Mouse (Mus musculus): ENCODE results near the gene Sorbs2. TPM values are rescaled to one million over a fixed set of nuclear protein-coding genes. Genes with fewer than 3 reads are reported as not detected.

Gene Sorbs2
- polyA plus RNA-seq, 1 experiment from 2014 or later, result 24.8 TPM

DNA sequence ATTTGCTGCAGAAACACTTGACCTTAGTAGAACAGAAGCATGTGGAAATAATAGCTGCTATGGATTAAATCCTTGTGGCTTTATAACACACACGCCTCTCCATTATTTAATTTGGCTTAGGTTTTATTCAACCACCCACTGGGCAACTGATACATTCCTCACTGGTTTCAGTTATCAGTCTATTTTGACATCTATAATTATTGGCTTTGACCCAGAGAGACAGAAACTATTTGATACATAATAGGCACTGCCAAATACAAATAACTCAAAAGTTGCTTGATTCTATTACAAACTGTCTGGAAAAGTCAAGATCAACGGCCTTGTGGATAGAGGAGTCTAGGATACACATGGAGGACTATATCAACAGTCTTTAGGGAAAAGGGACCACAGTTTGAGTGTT, 20.1 kb downstream of the Sorbs2 start:
- no peak overlapping the region for H3K4me2 ChIP-seq
- no peaks in the 10 kb centered on the region for H3K4me1 ChIP-seq
- H3K27me3 ChIP-seq, result no peaks in the 10 kb centered on the region
- no peak overlapping the region for H3K4me3 ChIP-seq
- no peaks in the 10 kb centered on the region for H3K9me3 ChIP-seq
- no peaks in the 10 kb centered on the region for H3K36me3 ChIP-seq
- WGBS, result 66% methylated on average over 2 of the region's 2 CpGs
- ATAC-seq (ENCODE audit: borderline replicate concordance, extremely low read depth, low FRiP score, low TSS enrichment), result no peak
- no peak overlapping the region for H3K27ac ChIP-seq
- H3K9ac ChIP-seq, result no peak overlapping the region

DNA sequence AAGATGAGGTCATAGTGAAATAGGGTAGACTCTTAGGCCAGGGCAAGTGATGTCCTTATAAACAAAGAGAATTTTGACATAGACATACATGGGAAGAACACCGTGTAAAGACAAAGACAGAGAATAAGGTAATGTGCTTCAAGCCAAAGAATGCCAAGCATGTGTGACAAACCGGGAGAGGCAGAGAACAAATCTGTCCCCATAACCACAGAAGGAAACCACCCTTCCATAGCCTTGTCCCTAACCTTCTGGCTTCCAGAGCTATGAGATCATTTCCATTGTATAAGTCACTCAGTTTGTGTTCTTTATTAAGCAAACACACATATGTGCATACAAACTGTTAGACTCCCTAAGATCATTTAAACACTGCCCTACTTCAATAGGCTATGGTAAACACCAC, 21.3 kb downstream of the Sorbs2 start:
- H3K4me2 ChIP-seq, result no peak overlapping the region
- 40% methylated on average over 2 of the region's 2 CpGs for WGBS
- H3K36me3 ChIP-seq, result no peaks in the 10 kb centered on the region
- H3K4me1 ChIP-seq, result no peaks in the 10 kb centered on the region
- H3K9me3 ChIP-seq, result no peaks in the 10 kb centered on the region
- H3K4me3 ChIP-seq, result no peak overlapping the region
- no peak overlapping the region for H3K9ac ChIP-seq
- ATAC-seq (ENCODE audit: borderline replicate concordance, extremely low read depth, low FRiP score, low TSS enrichment), result no peak
- no peak overlapping the region for H3K27ac ChIP-seq
- H3K27me3 ChIP-seq, result no peaks in the 10 kb centered on the region

DNA sequence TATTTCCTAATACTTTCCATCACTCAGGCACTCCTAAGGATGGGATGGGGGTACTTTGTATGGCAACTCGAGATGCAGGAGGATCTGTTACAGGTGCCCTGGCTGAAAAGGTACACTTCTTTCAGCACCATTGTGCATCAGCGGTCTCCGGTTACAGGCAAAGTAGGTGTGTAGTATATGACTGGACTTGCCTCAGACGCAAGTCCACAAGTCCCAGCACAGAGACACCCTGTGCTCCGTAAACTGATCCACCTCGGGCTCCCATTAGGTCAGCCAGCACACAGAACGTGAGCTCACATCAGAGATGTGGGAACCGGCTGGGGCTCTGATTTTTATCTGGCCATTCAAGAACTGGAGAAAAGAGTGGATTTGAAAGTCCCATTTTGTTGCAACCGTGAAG, 29.0 kb downstream of the Sorbs2 start:
- no peaks in the 10 kb centered on the region for H3K9me3 ChIP-seq
- H3K9ac ChIP-seq, result no peak overlapping the region
- H3K4me1 ChIP-seq, result no peaks in the 10 kb centered on the region
- WGBS, result 59% methylated on average over 9 of the region's 9 CpGs
- no peak overlapping the region for H3K4me3 ChIP-seq
- H3K4me2 ChIP-seq, result no peak overlapping the region
- H3K36me3 ChIP-seq, result no peaks in the 10 kb centered on the region
- ATAC-seq (ENCODE audit: borderline replicate concordance, extremely low read depth, low FRiP score, low TSS enrichment), result no peak
- H3K27me3 ChIP-seq, result no peaks in the 10 kb centered on the region
- no peak overlapping the region for H3K27ac ChIP-seq

DNA sequence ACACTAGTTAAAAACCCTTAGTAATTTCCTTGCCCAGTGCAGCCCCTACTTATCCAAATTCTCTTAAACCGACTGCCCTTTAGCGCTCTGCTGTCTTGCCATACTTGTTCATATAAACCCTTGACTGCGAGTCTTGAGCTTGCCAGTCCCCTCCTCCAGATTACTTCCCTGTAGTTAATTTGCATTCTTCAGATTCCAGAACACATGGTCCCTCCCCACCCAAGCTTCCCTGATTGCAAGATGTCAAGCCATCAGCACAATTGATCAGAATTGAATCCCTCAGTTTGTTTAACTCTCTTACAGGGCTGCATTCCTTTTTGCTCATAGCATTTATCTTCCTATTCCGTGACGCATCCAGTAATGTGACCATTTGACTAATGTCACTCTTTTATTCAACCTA, 32.9 kb downstream of the Sorbs2 start:
- no peaks in the 10 kb centered on the region for H3K36me3 ChIP-seq
- H3K27ac ChIP-seq, result no peak overlapping the region
- 28% methylated on average over 5 of the region's 5 CpGs for WGBS
- ATAC-seq (ENCODE audit: borderline replicate concordance, extremely low read depth, low FRiP score, low TSS enrichment), result no peak
- H3K9ac ChIP-seq, result no peak overlapping the region
- no peaks in the 10 kb centered on the region for H3K27me3 ChIP-seq
- H3K9me3 ChIP-seq, result no peaks in the 10 kb centered on the region
- H3K4me1 ChIP-seq, result no peaks in the 10 kb centered on the region
- H3K4me2 ChIP-seq, result no peak overlapping the region
- no peak overlapping the region for H3K4me3 ChIP-seq

DNA sequence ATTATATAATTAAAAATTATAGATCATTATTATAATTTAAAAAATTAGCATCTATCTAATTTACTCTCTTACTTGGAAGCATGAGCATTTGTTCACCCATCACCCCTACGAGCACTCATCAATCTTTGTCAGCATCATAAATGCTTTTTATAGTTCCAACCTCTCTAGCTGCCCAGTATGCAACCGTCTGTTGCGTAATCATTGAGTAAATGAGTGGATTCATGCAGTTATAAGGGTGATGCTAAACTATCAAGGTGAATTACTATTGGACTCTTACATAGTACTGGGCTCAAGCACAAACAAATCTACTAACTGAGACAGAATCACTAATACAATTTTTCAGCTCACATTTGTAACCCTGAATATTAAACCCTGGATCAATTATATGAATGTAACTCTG, 44.6 kb downstream of the Sorbs2 start:
- WGBS, result 81% methylated on average over 3 of the region's 3 CpGs

DNA sequence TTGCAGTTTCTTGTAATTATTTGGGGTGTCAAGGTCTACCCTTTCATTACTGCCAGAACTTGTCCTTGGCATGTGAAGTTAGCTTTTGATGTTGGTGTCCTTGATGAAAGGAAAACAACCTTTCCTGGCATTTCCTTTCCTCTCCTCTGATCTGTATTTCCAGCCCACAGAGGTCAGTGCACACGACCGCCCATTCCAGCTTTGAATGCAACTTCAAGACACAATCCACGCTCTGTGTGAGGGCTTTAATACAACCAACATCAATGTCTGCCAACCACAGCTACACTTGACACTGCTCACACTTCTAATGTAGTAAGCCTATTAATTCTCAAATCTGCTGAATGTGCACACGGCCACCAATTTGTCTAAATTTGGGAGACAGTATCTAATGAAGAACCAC, 47.0 kb downstream of the Sorbs2 start:
- Histone ChIP-seq H3K4me3 (no peak overlapping the region), H3K9me3 (no peaks in the 10 kb centered on the region), H3K4me1 (no peaks in the 10 kb centered on the region), H3K27me3 (no peaks in the 10 kb centered on the region), H3K4me2 (no peak overlapping the region), H3K27ac (no peak overlapping the region), H3K9ac (no peak overlapping the region), H3K36me3 (no peaks in the 10 kb centered on the region)
- WGBS, result 62% methylated on average over 4 of the region's 4 CpGs
- ATAC-seq (ENCODE audit: borderline replicate concordance, extremely low read depth, low FRiP score, low TSS enrichment), result no peak

More for the DNA sequence above, 44.6 kb downstream of the Sorbs2 start:
- H3K4me2 ChIP-seq, result no peak overlapping the region
- H3K27me3 ChIP-seq, result no peaks in the 10 kb centered on the region
- no peaks in the 10 kb centered on the region for H3K4me1 ChIP-seq
- no peaks in the 10 kb centered on the region for H3K9me3 ChIP-seq
- H3K36me3 ChIP-seq, result no peaks in the 10 kb centered on the region
- no peak overlapping the region for H3K9ac ChIP-seq
- ATAC-seq (ENCODE audit: borderline replicate concordance, extremely low read depth, low FRiP score, low TSS enrichment), result no peak
- no peak overlapping the region for H3K27ac ChIP-seq
- H3K4me3 ChIP-seq, result no peak overlapping the region

DNA sequence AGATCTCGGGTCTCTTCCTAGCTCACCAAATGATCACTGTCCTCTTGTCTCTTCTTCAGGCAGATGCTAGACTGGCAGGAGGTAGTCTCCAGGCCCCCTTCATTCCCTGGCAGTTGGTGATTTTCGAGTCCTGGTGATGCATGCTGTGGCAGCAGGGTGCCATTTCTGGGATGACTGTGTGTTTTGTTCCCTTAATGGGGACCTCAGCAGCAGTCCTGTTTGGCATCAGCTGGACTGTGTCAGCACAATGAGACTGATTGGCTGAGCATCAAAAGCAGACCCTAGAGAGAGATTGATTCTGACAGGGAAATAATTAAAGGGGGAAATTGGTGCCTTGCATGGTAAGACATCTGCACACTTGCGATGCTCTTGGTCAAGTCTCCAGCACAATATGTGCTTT, 50.3 kb downstream of the Sorbs2 start:
- no peak overlapping the region for H3K27ac ChIP-seq
- ATAC-seq (ENCODE audit: borderline replicate concordance, extremely low read depth, low FRiP score, low TSS enrichment), result no peak
- no peaks in the 10 kb centered on the region for H3K27me3 ChIP-seq
- H3K4me2 ChIP-seq, result no peak overlapping the region
- 72% methylated on average over 3 of the region's 3 CpGs for WGBS
- no peaks in the 10 kb centered on the region for H3K4me1 ChIP-seq
- H3K36me3 ChIP-seq, result no peaks in the 10 kb centered on the region
- no peaks in the 10 kb centered on the region for H3K9me3 ChIP-seq
- no peak overlapping the region for H3K4me3 ChIP-seq
- no peak overlapping the region for H3K9ac ChIP-seq

DNA sequence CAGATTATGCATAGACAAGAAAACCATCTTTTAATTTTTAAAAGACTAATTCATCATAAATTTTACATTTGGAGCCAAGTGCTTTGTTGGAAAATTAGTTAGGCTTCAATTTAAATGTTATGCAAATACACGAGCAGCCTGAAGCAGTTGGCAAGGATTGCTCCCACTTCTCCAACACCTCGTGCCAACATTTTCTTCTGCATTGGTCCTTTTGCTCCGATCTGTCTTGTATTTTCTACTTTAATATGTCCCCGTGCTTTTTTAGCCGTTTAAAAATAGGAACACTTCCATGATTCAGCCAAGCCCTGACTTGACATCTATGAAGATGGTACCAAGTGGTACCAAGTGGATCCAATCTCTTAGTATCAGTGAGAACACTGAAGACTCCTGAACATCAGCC, 50.8 kb downstream of the Sorbs2 start:
- WGBS, result 84% methylated on average over 5 of the region's 5 CpGs
- no peaks in the 10 kb centered on the region for H3K9me3 ChIP-seq
- no peak overlapping the region for H3K27ac ChIP-seq
- no peak overlapping the region for H3K9ac ChIP-seq
- ATAC-seq (ENCODE audit: borderline replicate concordance, extremely low read depth, low FRiP score, low TSS enrichment), result no peak
- H3K4me2 ChIP-seq, result no peak overlapping the region
- no peak overlapping the region for H3K4me3 ChIP-seq
- no peaks in the 10 kb centered on the region for H3K27me3 ChIP-seq
- H3K36me3 ChIP-seq, result no peaks in the 10 kb centered on the region
- no peaks in the 10 kb centered on the region for H3K4me1 ChIP-seq

DNA sequence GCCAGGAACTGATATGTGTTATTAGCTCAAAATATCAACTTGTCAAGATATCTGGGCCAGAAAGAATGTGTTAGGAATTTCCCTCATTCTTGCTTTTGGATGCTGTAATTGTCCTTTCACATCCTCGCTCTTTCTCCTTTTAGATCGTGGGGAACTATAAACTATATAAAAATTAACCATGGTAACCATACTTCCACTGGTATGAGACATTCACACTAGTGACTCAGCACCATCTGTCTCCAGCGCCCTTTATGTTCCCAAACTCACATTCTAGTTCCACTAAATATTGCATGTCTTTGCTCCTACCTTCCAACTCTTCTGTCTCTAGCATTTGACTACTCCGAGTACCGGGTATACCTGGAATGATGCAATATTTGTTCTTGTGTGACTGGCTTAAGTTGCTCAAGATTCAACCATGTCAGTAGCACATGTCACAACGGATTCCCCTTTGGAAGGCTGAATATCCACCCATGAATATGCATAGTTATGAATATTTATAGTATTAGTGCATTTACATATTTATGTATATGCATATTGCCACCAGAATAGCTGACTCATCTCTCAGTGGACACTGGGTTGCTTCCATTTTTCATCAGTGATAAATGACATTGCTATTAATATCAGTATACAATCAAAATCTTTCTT, 51.7 kb downstream of the Sorbs2 start:
- H3K27ac ChIP-seq, result no peak overlapping the region
- no peaks in the 10 kb centered on the region for H3K27me3 ChIP-seq
- ATAC-seq (ENCODE audit: borderline replicate concordance, extremely low read depth, low FRiP score, low TSS enrichment), result no peak
- 81% methylated on average over 6 of the region's 6 CpGs for WGBS
- H3K4me3 ChIP-seq, result no peak overlapping the region
- no peaks in the 10 kb centered on the region for H3K36me3 ChIP-seq
- no peaks in the 10 kb centered on the region for H3K4me1 ChIP-seq
- H3K9me3 ChIP-seq, result no peaks in the 10 kb centered on the region
- no peak overlapping the region for H3K4me2 ChIP-seq
- H3K9ac ChIP-seq, result no peak overlapping the region

DNA sequence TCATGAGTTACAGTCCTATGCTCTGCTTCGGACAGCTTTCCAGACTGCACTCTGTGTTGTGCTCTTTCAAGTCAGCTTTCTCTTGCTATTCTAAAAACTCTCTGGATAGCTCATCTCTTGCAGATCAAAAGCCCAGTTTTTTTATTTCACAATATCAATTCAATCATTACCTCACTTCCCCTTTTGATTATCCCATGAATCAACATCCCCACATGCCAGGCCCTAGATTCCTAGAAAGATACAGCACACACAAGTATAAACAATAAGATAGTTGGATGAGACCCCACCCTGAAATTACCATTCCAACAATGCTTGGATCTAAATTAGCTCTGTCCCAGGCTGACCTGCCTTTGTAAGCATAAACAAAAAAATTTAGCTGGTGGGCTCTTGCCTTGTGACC, 57.6 kb downstream of the Sorbs2 start:
- Histone ChIP-seq H3K27me3 (no peaks in the 10 kb centered on the region), H3K9me3 (no peaks in the 10 kb centered on the region), H3K4me2 (no peak overlapping the region), H3K27ac (no peak overlapping the region), H3K4me1 (no peaks in the 10 kb centered on the region), H3K36me3 (no peaks in the 10 kb centered on the region), H3K9ac (no peak overlapping the region), H3K4me3 (no peak overlapping the region)
- ATAC-seq (ENCODE audit: borderline replicate concordance, extremely low read depth, low FRiP score, low TSS enrichment), result no peak
- WGBS, result 86% methylated on average over 1 of the region's 1 CpGs

DNA sequence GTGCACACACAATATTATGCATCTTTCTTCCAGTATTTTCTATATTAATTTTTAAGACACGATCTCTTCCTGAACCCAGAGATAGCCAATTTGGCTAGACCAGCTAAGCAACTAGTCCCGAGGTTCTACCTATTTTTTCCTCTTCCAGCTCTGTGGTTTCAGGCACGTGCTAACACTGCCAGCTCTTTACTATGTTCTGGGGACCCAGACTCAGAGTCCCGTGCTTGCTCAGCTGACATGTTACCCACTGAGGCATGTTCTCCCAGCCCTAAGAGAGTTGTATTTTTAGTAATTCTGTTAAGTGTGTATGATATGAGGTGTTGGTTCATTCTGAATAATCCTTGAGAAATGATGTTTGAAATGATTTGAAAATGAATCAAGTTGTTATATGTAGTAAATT, 62.5 kb downstream of the Sorbs2 start:
- no peak for ATAC-seq (ENCODE audit: borderline replicate concordance, extremely low read depth, low FRiP score, low TSS enrichment)
- no peaks in the 10 kb centered on the region for H3K4me1 ChIP-seq
- no peak overlapping the region for H3K9ac ChIP-seq
- no peak overlapping the region for H3K4me2 ChIP-seq
- 79% methylated on average over 4 of the region's 4 CpGs for WGBS
- H3K27me3 ChIP-seq, result no peaks in the 10 kb centered on the region
- H3K4me3 ChIP-seq, result no peak overlapping the region
- no peaks in the 10 kb centered on the region for H3K9me3 ChIP-seq
- H3K27ac ChIP-seq, result no peak overlapping the region
- H3K36me3 ChIP-seq, result no peaks in the 10 kb centered on the region

DNA sequence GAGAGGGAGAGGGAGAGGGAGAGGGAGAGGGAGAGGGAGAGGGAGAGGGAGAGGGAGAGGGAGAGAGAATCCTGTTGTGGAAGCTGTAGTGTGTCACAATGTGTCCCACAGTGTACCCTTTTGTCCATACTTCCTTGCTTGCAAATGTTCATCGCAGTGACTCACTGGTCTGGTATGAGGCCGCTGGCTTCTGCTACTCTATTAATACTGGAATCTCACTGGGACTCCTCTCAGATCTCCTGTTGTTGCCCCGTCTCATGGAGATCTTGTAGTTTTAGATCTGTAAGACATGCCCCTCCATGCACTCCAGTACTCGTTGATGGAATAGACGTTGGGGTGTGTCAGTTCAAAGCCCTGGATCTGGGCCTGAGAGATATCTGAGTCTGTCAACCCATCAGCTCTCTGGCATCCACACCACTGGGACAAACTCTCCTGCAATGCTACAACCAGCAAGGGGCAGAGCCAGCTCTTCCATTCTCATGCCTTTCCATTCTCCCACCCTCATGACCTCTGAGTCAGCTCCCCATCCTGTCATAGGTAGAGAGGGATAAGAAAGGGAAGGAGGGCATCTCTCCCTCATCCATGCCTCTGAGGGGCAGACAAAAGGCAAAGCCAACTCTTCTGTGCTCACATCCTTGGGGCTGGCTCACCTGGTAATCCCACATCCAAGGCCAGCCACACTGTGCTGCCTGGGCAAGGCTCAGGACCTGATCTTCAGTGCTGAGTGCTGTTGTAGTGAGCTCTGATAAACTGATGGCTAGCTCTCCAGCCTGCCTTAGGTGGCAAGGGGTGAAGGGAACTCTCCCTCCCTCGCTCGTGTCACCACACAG, 72.3 kb downstream of the Sorbs2 start:
- Histone ChIP-seq H3K4me2 (no peak overlapping the region), H3K9me3 (no peaks in the 10 kb centered on the region), H3K4me1 (peaks cover 8% of the 10 kb centered on the region), H3K36me3 (no peaks in the 10 kb centered on the region), H3K4me3 (no peak overlapping the region), H3K9ac (no peak overlapping the region), H3K27ac (no peak overlapping the region), H3K27me3 (no peaks in the 10 kb centered on the region)
- ATAC-seq (ENCODE audit: borderline replicate concordance, extremely low read depth, low FRiP score, low TSS enrichment), result 0 out of 2 replicates have a peak, but pooled peaks have one; percentile 14
- WGBS, result 57% methylated on average over 7 of the region's 7 CpGs
